Comparison of ENCODE assay signal across 1 mouse cellular context in the genomic region with DNA sequence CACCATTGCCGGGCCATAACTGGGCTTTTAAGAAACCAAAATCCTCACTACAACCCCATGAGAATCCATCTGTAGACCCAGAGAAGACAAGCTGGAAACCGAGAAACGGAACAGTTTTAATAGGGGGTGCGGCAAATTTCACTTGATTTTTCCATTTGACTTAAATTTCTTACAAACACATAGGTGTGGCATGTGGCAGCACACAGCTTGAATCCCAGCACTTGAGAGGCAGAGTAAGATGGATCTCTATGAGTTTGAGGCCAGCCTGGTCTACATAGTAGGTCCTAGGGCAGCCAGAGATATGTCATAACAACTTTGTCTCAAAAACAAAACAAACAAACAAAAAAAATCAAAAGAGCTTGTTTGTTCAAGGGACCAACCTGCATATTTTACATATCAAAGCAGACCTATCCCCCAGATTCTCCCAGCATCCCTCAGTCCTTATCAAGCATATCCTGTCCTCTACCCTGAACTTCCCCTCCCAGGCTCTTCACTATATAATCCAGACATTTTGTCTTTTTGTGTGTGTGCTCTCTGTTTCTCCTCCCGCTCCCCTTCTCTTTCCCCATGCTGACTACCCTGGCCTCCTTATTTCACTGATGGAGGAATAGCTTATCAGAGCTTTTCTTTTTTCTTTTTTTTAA.
TF ChIP-seq lines count a peak whose summit lies in the region.

No protein-coding gene starts in this region.

TF ChIP-seq in ES-E14, 5 proteins besides CTCF, POLR2A, EP300 and RAD21 (continued from another document):
- TF ChIP-seq MAFK (IDR thresholded peaks at IDR 0.05; ENCODE audit: insufficient read depth, low read depth, low read length) (no peak), HCFC1 (IDR thresholded peaks at IDR 0.05; ENCODE audit: borderline replicate concordance, insufficient read depth, low read length) (no peak), CHD2 (IDR thresholded peaks at IDR 0.05; ENCODE audit: low read depth, low read length) (no peak)
TF ChIP-seq in ES-E14: peak in this region for 0.
